Mouse (Mus musculus) erythroblast, adult 5-6 weeks (primary cell): ENCODE data around the gene Mapkapk3. TPM values are rescaled to one million over a fixed set of nuclear protein-coding genes. Genes with fewer than 3 reads are reported as not detected.

Source experiments
- ATAC-seq: replicated peaks from 2 replicates; pipeline ENCODE4 v1.8.0; 2016; ENCODE audit warnings: moderate number of reproducible peaks, mild to moderate bottlenecking, moderate TSS enrichment, inconsistent platforms; ENCODE audit not compliant: poor library complexity, low FRiP score, severe bottlenecking
- total RNA-seq, 2 experiments: library from RNA; stranded (forward) in 1 of 2; stranded (reverse) in 1 of 2; fragments of 150-400 nt in 1 of 2; fragments of 200-764, 138-1000 nt in 1 of 2; gene quantifications; 2 replicates each; pipeline versions ENCODE4 v1.2.3 to v1.2.4; 2015 to 2017; ENCODE audit warnings: low replicate concordance in 2 of 2

The Mapkapk3 gene
- total RNA-seq, 2 experiments from 2014 or later: 10.8 to 41.4 TPM

- ATAC-seq: no peak
Measured at GRCm38 (mm10) chr9:107271177-107271938, 18.3 kb downstream of the Mapkapk3 start.

- ATAC-seq: no peak
Measured at GRCm38 (mm10) chr9:107269772-107270171, 19.9 kb downstream of the Mapkapk3 start.

GRCm38 (mm10) chr9:107267721-107268402, 21.8 kb downstream of the Mapkapk3 start:
- no peak for ATAC-seq

- no peak for ATAC-seq
Measured at GRCm38 (mm10) chr9:107267028-107267427, 22.6 kb downstream of the Mapkapk3 start.

- no peak for ATAC-seq
Measured at GRCm38 (mm10) chr9:107264731-107265130, 24.9 kb downstream of the Mapkapk3 start.

GRCm38 (mm10) chr9:107263912-107264311, 25.8 kb downstream of the Mapkapk3 start:
- ATAC-seq: no peak

GRCm38 (mm10) chr9:107262375-107262774, 27.3 kb downstream of the Mapkapk3 start:
- ATAC-seq: no peak

GRCm38 (mm10) chr9:107261792-107262191, 27.9 kb downstream of the Mapkapk3 start:
- no peak for ATAC-seq

- ATAC-seq: no peak
Measured at GRCm38 (mm10) chr9:107260836-107261235, 28.8 kb downstream of the Mapkapk3 start.

- no peak for ATAC-seq
Measured at GRCm38 (mm10) chr9:107260429-107260828, 29.2 kb downstream of the Mapkapk3 start.

GRCm38 (mm10) chr9:107259571-107259970, 30.1 kb downstream of the Mapkapk3 start:
- ATAC-seq: no peak

GRCm38 (mm10) chr9:107255596-107255995, 34.1 kb downstream of the Mapkapk3 start:
- ATAC-seq: no peak

GRCm38 (mm10) chr9:107254925-107255324, 34.8 kb downstream of the Mapkapk3 start:
- ATAC-seq: no peak

- no peak for ATAC-seq
Measured at GRCm38 (mm10) chr9:107254476-107254875, 35.2 kb downstream of the Mapkapk3 start.

GRCm38 (mm10) chr9:107252164-107252563, 37.5 kb downstream of the Mapkapk3 start:
- ATAC-seq: no peak

- ATAC-seq: no peak
Measured at GRCm38 (mm10) chr9:107250416-107251337, 39.0 kb downstream of the Mapkapk3 start.

- no peak for ATAC-seq
Measured at GRCm38 (mm10) chr9:107249154-107249553, 40.5 kb downstream of the Mapkapk3 start.

- no peak for ATAC-seq
Measured at GRCm38 (mm10) chr9:107246170-107246569, 43.5 kb downstream of the Mapkapk3 start.

- no peak for ATAC-seq
Measured at GRCm38 (mm10) chr9:107245311-107245710, 44.4 kb downstream of the Mapkapk3 start.

GRCm38 (mm10) chr9:107236151-107236550, 53.5 kb downstream of the Mapkapk3 start:
- no peak for ATAC-seq
